Mouse (Mus musculus) stomach, embryonic 15.5 days (tissue): ENCODE data around the gene Slit3. TPM values are rescaled to one million over a fixed set of nuclear protein-coding genes. Genes with fewer than 3 reads are reported as not detected.

Experiments
- ATAC-seq: fragments of 200-750 bp; cut with Nextera tagmentation; 2 replicates; pipeline ENCODE4 v1.8.0; 2017; ENCODE audit warnings: low read depth, moderate number of reproducible peaks, moderate TSS enrichment; ENCODE audit not compliant: insufficient read depth, low FRiP score
- H3K27ac ChIP-seq: fragments of 300-500 bp; sonication (generic); 2 replicates; pipeline ENCODE4 v1.5.1; 2015; ENCODE audit warnings: mild to moderate bottlenecking, inconsistent platforms
- H3K27me3 ChIP-seq: fragments of 300-500 bp; sonication (generic); replicated peaks from 2 replicates; pipeline ENCODE4 v1.6.1; 2015; ENCODE audit warnings: inconsistent platforms
- H3K36me3 ChIP-seq: fragments of 300-500 bp; sonication (generic); 2 replicates; pipeline ENCODE4 v1.6.1; 2015; ENCODE audit warnings: inconsistent platforms
- H3K4me1 ChIP-seq: fragments of 300-500 bp; sonication (generic); 2 replicates; pipeline ENCODE4 v1.6.1; 2015; ENCODE audit warnings: inconsistent platforms
- H3K4me2 ChIP-seq: fragments of 300-500 bp; sonication (generic); 2 replicates; pipeline ENCODE4 v1.6.1; 2015; ENCODE audit warnings: mild to moderate bottlenecking, inconsistent platforms
- H3K4me3 ChIP-seq: fragments of 300-500 bp; sonication (generic); replicated peaks from 2 replicates; pipeline ENCODE4 v1.5.1; 2015; ENCODE audit warnings: inconsistent platforms
- H3K9ac ChIP-seq: fragments of 300-500 bp; sonication (generic); 2 replicates; pipeline ENCODE4 v1.6.1; 2015; ENCODE audit warnings: inconsistent platforms
- H3K9me3 ChIP-seq: fragments of 300-500 bp; sonication (generic); 2 replicates; pipeline ENCODE4 v1.6.1; 2016; ENCODE audit warnings: inconsistent platforms
- WGBS: fragments of 180-500 bp; shearing (Covaris S2); methylation state at CpG from one replicate; pipeline ENCODE4 v1.1.7; 2015; 5-methylcytosine and 5-hydroxymethylcytosine counted together
- polyA plus RNA-seq: library from polyadenylated mRNA; unstranded; fragments of >200 nt; fragmentation: Nextera tagmentation; extraction: Ambion mirVana; gene quantifications from 2 replicates; pipeline ENCODE4 v1.2.1, GENCODE M21; 2015

Slit3 gene
- polyA plus RNA-seq, 1 experiment from 2014 or later = 18.9 TPM

GRCm38 (mm10) chr11:35504051-35504450 lies 383.0 kb downstream of the Slit3 start:
- no peak overlapping the region for H3K4me3 ChIP-seq
- H3K9ac ChIP-seq = no peak overlapping the region
- H3K9me3 ChIP-seq = no peaks in the 10 kb centered on the region
- no peaks in the 10 kb centered on the region for H3K27me3 ChIP-seq
- H3K4me2 ChIP-seq = no peak overlapping the region
- no peaks in the 10 kb centered on the region for H3K4me1 ChIP-seq
- WGBS = 48% methylated on average over 5 of the region's 5 CpGs
- no peaks in the 10 kb centered on the region for H3K36me3 ChIP-seq
- no peak for ATAC-seq
- no peak overlapping the region for H3K27ac ChIP-seq

GRCm38 (mm10) chr11:35504916-35505315 lies 383.9 kb downstream of the Slit3 start:
- WGBS = 59% methylated on average over 8 of the region's 8 CpGs
- Histone ChIP-seq H3K27me3 (no peaks in the 10 kb centered on the region), H3K27ac (no peak overlapping the region), H3K36me3 (no peaks in the 10 kb centered on the region), H3K9me3 (no peaks in the 10 kb centered on the region), H3K4me1 (no peaks in the 10 kb centered on the region), H3K4me2 (no peak overlapping the region), H3K4me3 (no peak overlapping the region), H3K9ac (no peak overlapping the region)
- ATAC-seq = no peak

- Histone ChIP-seq H3K4me1 (no peaks in the 10 kb centered on the region), H3K27ac (no peak overlapping the region), H3K9ac (no peak overlapping the region), H3K27me3 (no peaks in the 10 kb centered on the region), H3K36me3 (no peaks in the 10 kb centered on the region), H3K4me2 (no peak overlapping the region), H3K9me3 (no peaks in the 10 kb centered on the region), H3K4me3 (no peak overlapping the region)
- 68% methylated on average over 4 of the region's 4 CpGs for WGBS
- ATAC-seq = no peak
These were observed 384.3 kb downstream of the Slit3 start for GRCm38 (mm10) chr11:35505316-35505715.

- ATAC-seq = no peak
- Histone ChIP-seq H3K9me3 (no peaks in the 10 kb centered on the region), H3K27me3 (no peaks in the 10 kb centered on the region), H3K4me3 (no peak overlapping the region), H3K4me2 (no peak overlapping the region), H3K4me1 (no peaks in the 10 kb centered on the region), H3K36me3 (no peaks in the 10 kb centered on the region), H3K9ac (no peak overlapping the region), H3K27ac (no peak overlapping the region)
- 52% methylated on average over 9 of the region's 9 CpGs for WGBS
These were observed 384.8 kb downstream of the Slit3 start for GRCm38 (mm10) chr11:35505817-35506216.

GRCm38 (mm10) chr11:35507781-35508390 lies 386.9 kb downstream of the Slit3 start:
- no peak for ATAC-seq
- 41% methylated on average over 9 of the region's 9 CpGs for WGBS
- H3K4me3 ChIP-seq = no peak overlapping the region

GRCm38 (mm10) chr11:35512686-35513085 lies 391.7 kb downstream of the Slit3 start:
- Histone ChIP-seq H3K4me1 (no peaks in the 10 kb centered on the region), H3K9ac (no peak overlapping the region), H3K9me3 (no peaks in the 10 kb centered on the region), H3K4me2 (no peak overlapping the region), H3K27me3 (no peaks in the 10 kb centered on the region), H3K36me3 (no peaks in the 10 kb centered on the region), H3K4me3 (no peak overlapping the region), H3K27ac (no peak overlapping the region)
- no peak for ATAC-seq
- WGBS = 14% methylated on average over 4 of the region's 4 CpGs

More at GRCm38 (mm10) chr11:35507781-35508390, 386.9 kb downstream of the Slit3 start:
- Histone ChIP-seq H3K27me3 (no peaks in the 10 kb centered on the region), H3K4me1 (no peaks in the 10 kb centered on the region), H3K9me3 (no peaks in the 10 kb centered on the region), H3K36me3 (no peaks in the 10 kb centered on the region), H3K9ac (no peak overlapping the region), H3K4me2 (no peak overlapping the region), H3K27ac (no peak overlapping the region)

- WGBS = 42% methylated on average over 6 of the region's 6 CpGs
- no peak overlapping the region for H3K4me2 ChIP-seq
- no peaks in the 10 kb centered on the region for H3K36me3 ChIP-seq
- H3K9ac ChIP-seq = no peak overlapping the region
- no peak overlapping the region for H3K27ac ChIP-seq
- no peak overlapping the region for H3K4me3 ChIP-seq
- H3K9me3 ChIP-seq = no peaks in the 10 kb centered on the region
- no peaks in the 10 kb centered on the region for H3K4me1 ChIP-seq
- no peak for ATAC-seq
- no peaks in the 10 kb centered on the region for H3K27me3 ChIP-seq
These were observed 392.3 kb downstream of the Slit3 start for GRCm38 (mm10) chr11:35513343-35513742.

- Histone ChIP-seq H3K9ac (no peak overlapping the region), H3K4me1 (no peaks in the 10 kb centered on the region), H3K27me3 (no peaks in the 10 kb centered on the region), H3K9me3 (no peaks in the 10 kb centered on the region), H3K4me2 (no peak overlapping the region), H3K4me3 (no peak overlapping the region), H3K27ac (no peak overlapping the region), H3K36me3 (no peaks in the 10 kb centered on the region)
- ATAC-seq = no peak
- 60% methylated on average over 10 of the region's 10 CpGs for WGBS
These were observed 401.9 kb downstream of the Slit3 start for GRCm38 (mm10) chr11:35522802-35523452.

- Histone ChIP-seq H3K36me3 (no peaks in the 10 kb centered on the region), H3K9me3 (no peaks in the 10 kb centered on the region), H3K27ac (no peak overlapping the region), H3K4me1 (no peaks in the 10 kb centered on the region), H3K9ac (no peak overlapping the region), H3K4me3 (no peak overlapping the region), H3K27me3 (no peaks in the 10 kb centered on the region), H3K4me2 (no peak overlapping the region)
- ATAC-seq = no peak
- 70% methylated on average over 4 of the region's 4 CpGs for WGBS
These were observed 402.7 kb downstream of the Slit3 start for GRCm38 (mm10) chr11:35523773-35524172.

- H3K36me3 ChIP-seq = no peaks in the 10 kb centered on the region
- H3K9ac ChIP-seq = no peak overlapping the region
- H3K4me2 ChIP-seq = no peak overlapping the region
- ATAC-seq = no peak
- no peak overlapping the region for H3K27ac ChIP-seq
- H3K9me3 ChIP-seq = no peaks in the 10 kb centered on the region
- WGBS = 73% methylated on average over 9 of the region's 9 CpGs
- no peaks in the 10 kb centered on the region for H3K27me3 ChIP-seq
- H3K4me3 ChIP-seq = no peak overlapping the region
- H3K4me1 ChIP-seq = no peaks in the 10 kb centered on the region
These were observed 405.3 kb downstream of the Slit3 start for GRCm38 (mm10) chr11:35526219-35526762.

GRCm38 (mm10) chr11:35527816-35528462 lies 406.9 kb downstream of the Slit3 start:
- no peaks in the 10 kb centered on the region for H3K27me3 ChIP-seq
- whole genome bisulfite sequencing = 56% methylated on average over 7 of the region's 7 CpGs
- H3K4me1 ChIP-seq = no peaks in the 10 kb centered on the region
- H3K4me2 ChIP-seq = no peak overlapping the region
- H3K4me3 ChIP-seq = no peak overlapping the region
- H3K36me3 ChIP-seq = no peaks in the 10 kb centered on the region
- H3K27ac ChIP-seq = no peak overlapping the region
- no peak overlapping the region for H3K9ac ChIP-seq
- ATAC-seq = no peak
- no peaks in the 10 kb centered on the region for H3K9me3 ChIP-seq

- Histone ChIP-seq H3K9me3 (no peaks in the 10 kb centered on the region), H3K36me3 (no peaks in the 10 kb centered on the region), H3K9ac (no peak overlapping the region), H3K4me3 (no peak overlapping the region), H3K27me3 (no peaks in the 10 kb centered on the region), H3K4me1 (no peaks in the 10 kb centered on the region), H3K4me2 (no peak overlapping the region), H3K27ac (no peak overlapping the region)
- 72% methylated on average over 6 of the region's 6 CpGs for WGBS
- no peak for ATAC-seq
These were observed 414.0 kb downstream of the Slit3 start for GRCm38 (mm10) chr11:35535027-35535426.
